Mouse (Mus musculus): ENCODE measurements around the gene Ncr1. TPM values are rescaled to one million over a fixed set of nuclear protein-coding genes. Genes with fewer than 3 reads are reported as not detected.
"Not testable (repeated sequence)": the region's sequence is repeated elsewhere in the genome, so short reads cannot be mapped to it uniquely, and the experiment has no call there.

Gene Ncr1
- not detected in 2 replicates for polyA plus RNA-seq (2011; ENCODE audit: insufficient read length, low read depth, missing spikeins)

DNA sequence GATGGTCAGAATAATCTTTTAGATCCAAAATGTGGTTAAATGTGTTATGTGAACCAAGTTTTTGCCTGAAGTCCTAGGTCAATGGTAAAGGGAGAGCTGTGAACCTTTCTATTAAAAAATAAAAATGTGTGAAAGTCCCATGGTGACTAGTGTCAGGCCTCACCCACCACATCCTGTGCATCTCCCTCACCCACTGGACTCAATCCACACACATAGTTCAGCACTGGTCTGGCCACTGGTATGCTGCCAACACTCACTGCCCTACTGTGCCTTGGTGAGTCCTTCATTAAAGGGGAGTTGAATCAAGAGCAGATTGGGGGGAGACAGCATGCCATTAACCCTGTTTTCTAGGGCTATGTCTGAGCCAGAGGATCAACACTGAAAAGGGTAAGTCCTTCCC, at the start of gene Ncr1:
Gene Ncr1 (plus strand): TSS at position 216 of the 400 bp plus-strand sequence.
- Histone ChIP-seq H3K27ac (ENCODE audit: insufficient read depth, low read length) (no peak within 1 kb of the TSS), H3K4me3 (ENCODE audit: insufficient read depth, low read length) (no peak within 1 kb of the TSS)
- no peak for TF ChIP-seq POLR2A (IDR thresholded peaks at IDR 0.05; ENCODE audit: low read depth, low read length)
- TF ChIP-seq CTCF (IDR thresholded peaks at IDR 0.05; ENCODE audit: borderline replicate concordance, insufficient read depth, low read length) = no peak

DNA sequence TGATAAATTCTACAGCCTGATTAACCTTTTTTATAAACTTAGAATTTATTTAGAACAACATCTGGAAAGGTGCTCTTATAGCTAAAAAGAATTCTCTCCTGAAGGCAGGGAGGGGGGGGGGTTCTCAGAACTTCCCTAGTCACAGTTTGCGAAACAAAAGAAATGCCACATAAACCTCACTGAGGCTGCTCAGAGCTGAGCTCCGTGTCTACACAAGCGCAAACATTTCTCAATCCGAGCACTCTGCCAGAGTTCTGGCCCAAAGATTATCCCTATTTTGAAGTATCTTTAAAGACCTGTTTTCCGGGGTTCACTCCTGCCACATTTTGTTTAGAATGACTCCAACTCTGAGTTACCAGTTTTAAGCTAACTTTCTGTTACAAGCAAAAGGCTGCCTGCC, 44.9 kb upstream of the Ncr1 start:
- no peaks in the 10 kb centered on the region for H3K4me1 ChIP-seq (ENCODE audit: control insufficient read depth, insufficient read depth, low read length)
- TF ChIP-seq POLR2A (IDR thresholded peaks at IDR 0.05; ENCODE audit: low read depth, low read length) (no peak), CTCF (IDR thresholded peaks at IDR 0.05; ENCODE audit: borderline replicate concordance, insufficient read depth, low read length) (no peak)
- no peak overlapping the region for H3K27ac ChIP-seq (ENCODE audit: insufficient read depth, low read length)
- H3K4me3 ChIP-seq (ENCODE audit: insufficient read depth, low read length) = no peak overlapping the region

More for the DNA sequence above, at the start of gene Ncr1:
- H3K4me1 ChIP-seq (ENCODE audit: control insufficient read depth, insufficient read depth, low read length) = no peaks in the 10 kb centered on the region

DNA sequence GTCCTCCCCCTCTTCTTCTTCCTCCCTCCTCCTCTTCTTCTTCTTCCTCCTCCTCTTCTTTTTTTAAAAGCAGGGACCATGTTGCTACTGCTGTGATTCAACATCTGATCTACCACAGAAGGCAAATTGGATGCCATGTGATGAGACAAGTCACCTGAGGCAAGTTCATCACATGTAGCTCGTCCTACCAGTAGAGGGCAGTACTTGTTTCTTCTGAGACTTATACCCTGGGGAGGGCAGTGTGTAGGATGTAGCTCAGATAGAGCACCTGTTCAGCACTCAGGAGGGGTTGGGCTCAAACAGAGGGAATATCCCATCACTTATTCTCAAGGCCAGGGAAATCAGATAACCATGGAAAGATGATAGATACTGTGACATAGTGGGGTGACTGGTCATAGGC, 40.3 kb upstream of the Ncr1 start:
- H3K27ac ChIP-seq (ENCODE audit: insufficient read depth, low read length) = no peak overlapping the region
- TF ChIP-seq POLR2A (IDR thresholded peaks at IDR 0.05; ENCODE audit: low read depth, low read length) (no peak), CTCF (IDR thresholded peaks at IDR 0.05; ENCODE audit: borderline replicate concordance, insufficient read depth, low read length) (no peak)
- no peak overlapping the region for H3K4me3 ChIP-seq (ENCODE audit: insufficient read depth, low read length)
- no peaks in the 10 kb centered on the region for H3K4me1 ChIP-seq (ENCODE audit: control insufficient read depth, insufficient read depth, low read length)

DNA sequence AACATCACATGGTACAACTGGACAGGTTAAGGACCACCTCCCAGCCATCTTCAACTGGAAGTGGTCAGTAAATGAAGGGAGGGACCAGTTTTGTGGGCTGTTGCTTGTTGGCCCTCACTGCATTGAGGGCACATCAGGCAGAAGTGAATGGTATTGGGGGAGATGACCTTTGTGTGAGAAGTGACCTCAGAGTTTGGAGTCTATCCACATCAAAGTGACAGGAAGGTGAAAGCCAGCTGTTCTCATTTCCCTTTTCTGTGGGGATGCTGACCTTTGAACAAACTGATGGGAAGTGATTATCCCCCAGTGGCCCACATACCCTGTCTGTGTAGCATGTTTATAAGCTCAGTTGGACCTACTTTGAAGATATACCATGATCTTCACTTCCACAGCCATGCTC, 37.4 kb upstream of the Ncr1 start:
- TF ChIP-seq POLR2A (IDR thresholded peaks at IDR 0.05; ENCODE audit: low read depth, low read length) (no peak), CTCF (IDR thresholded peaks at IDR 0.05; ENCODE audit: borderline replicate concordance, insufficient read depth, low read length) (no peak)
- no peaks in the 10 kb centered on the region for H3K4me1 ChIP-seq (ENCODE audit: control insufficient read depth, insufficient read depth, low read length)
- no peak overlapping the region for H3K4me3 ChIP-seq (ENCODE audit: insufficient read depth, low read length)
- no peak overlapping the region for H3K27ac ChIP-seq (ENCODE audit: insufficient read depth, low read length)

DNA sequence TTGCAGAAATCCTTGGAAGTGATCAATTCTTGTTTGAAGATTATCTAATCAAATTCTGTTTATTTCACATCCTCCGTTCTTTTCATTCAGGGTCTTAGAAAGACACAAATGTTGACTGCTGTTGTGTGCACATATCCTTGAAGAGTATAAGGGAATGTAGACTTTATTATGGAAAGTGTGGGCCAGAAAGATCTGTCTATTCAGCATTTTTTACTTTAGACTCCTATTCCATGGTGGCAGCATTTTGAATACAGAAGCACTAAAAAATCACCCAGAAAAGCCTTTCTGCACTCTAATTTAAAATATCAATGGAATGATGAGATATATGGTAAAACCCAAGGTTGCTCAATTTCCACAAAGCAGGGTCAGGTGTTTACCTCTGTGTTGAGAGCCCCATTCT, 34.1 kb upstream of the Ncr1 start:
- Histone ChIP-seq H3K4me3 (ENCODE audit: insufficient read depth, low read length) (no peak overlapping the region), H3K4me1 (ENCODE audit: control insufficient read depth, insufficient read depth, low read length) (no peaks in the 10 kb centered on the region), H3K27ac (ENCODE audit: insufficient read depth, low read length) (no peak overlapping the region)
- TF ChIP-seq CTCF (IDR thresholded peaks at IDR 0.05; ENCODE audit: borderline replicate concordance, insufficient read depth, low read length) (no peak), POLR2A (IDR thresholded peaks at IDR 0.05; ENCODE audit: low read depth, low read length) (no peak)

DNA sequence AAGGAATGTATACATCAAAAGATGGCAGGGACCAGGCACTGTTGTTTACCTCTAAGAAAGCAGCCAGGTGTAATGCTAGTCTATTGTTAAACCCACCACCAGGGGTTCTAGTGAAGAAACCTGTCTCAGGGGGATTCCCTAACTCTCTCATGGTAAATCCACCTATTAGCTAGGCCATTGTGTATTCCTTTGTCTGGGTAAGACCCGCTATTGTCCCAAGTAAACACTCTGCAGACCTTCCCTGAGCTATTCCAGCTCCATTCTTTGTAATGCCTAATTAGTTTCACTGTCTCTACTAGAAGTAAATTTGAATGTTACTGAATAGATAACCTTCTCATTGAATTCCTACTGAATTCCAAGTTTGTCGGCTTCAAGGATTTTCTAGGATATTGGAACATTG, 24.4 kb upstream of the Ncr1 start:
- not testable (repeated sequence) for H3K4me1 ChIP-seq (ENCODE audit: control insufficient read depth, insufficient read depth, low read length); H3K4me3 ChIP-seq (ENCODE audit: insufficient read depth, low read length); H3K27ac ChIP-seq (ENCODE audit: insufficient read depth, low read length)

DNA sequence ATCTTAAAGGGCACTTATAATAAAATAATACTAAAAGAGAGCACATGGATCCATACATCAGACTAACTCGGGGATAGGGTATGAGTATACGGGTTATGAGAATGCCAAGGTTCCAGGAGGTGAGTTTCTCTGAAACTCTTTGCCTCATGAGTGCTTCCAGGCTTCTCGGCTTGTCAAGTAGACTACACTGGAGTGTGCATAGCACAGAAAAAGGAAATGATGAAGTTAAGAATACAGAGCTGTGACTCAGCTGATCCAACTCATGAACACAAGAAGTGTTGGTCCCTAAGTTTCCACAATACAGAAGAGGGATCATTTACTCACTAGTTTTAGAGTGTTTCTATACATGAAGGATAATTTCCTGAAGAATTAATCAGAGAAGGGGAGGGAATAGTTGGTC, 24.0 kb upstream of the Ncr1 start:
- H3K4me3 ChIP-seq (ENCODE audit: insufficient read depth, low read length); H3K4me1 ChIP-seq (ENCODE audit: control insufficient read depth, insufficient read depth, low read length); H3K27ac ChIP-seq (ENCODE audit: insufficient read depth, low read length): not testable (repeated sequence)

DNA sequence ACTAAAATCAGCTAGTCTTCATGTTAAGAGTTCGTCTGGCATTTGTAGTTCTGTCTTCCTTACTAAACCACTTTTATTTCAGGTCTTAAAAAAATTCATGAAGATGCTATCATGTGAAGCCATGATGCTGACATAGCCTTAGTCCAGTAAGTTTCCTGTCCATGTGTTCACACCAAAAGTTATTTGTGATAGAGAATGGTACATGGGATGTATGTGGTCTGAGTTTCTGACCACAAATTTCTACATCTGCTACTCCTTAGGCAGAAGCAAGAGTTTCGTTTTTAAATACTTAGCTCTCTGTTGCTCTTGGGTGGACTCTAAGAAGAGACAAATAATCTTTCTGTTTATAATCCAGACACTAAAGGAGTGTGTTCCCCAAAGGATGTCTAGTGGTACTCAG, 14.2 kb upstream of the Ncr1 start:
- Histone ChIP-seq H3K4me1 (ENCODE audit: control insufficient read depth, insufficient read depth, low read length) (no peaks in the 10 kb centered on the region), H3K27ac (ENCODE audit: insufficient read depth, low read length) (no peak overlapping the region), H3K4me3 (ENCODE audit: insufficient read depth, low read length) (no peak overlapping the region)
- TF ChIP-seq POLR2A (IDR thresholded peaks at IDR 0.05; ENCODE audit: low read depth, low read length) (no peak), CTCF (IDR thresholded peaks at IDR 0.05; ENCODE audit: borderline replicate concordance, insufficient read depth, low read length) (no peak)

DNA sequence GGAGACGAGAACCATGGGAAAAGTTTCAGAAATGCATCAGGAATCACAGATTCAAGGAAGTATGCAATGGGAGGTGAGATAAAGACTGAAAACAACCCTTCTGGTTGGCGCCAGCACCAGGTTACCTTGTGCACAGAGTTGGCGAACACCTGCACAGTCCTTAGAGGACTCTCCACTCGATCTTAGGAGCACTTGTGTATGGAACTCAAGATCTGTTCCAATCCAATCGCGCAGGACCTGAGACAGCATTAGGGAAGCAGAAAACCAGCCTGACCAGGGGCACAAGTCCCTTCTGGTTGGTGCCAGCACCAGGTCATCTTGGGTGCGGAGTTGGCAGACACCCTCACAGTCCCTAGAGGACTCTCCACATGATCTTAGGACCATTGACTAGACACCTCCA, 36.0 kb downstream of the Ncr1 start:
- no peak overlapping the region for H3K4me3 ChIP-seq (ENCODE audit: insufficient read depth, low read length)
- no peaks in the 10 kb centered on the region for H3K4me1 ChIP-seq (ENCODE audit: control insufficient read depth, insufficient read depth, low read length)
- H3K27ac ChIP-seq (ENCODE audit: insufficient read depth, low read length) = no peak overlapping the region
- TF ChIP-seq CTCF (IDR thresholded peaks at IDR 0.05; ENCODE audit: borderline replicate concordance, insufficient read depth, low read length) (no peak), POLR2A (IDR thresholded peaks at IDR 0.05; ENCODE audit: low read depth, low read length) (no peak)

Other genes starting within 250 kb of the Ncr1 start
- 0.94 and 1.9 TPM in 2 replicates for gene Ttyh1, start 218.3 kb upstream of the Ncr1 start, polyA plus RNA-seq (2011; ENCODE audit: insufficient read length, low read depth, missing spikeins)
- gene Leng8, start 200.7 kb upstream of the Ncr1 start, polyA plus RNA-seq (2011; ENCODE audit: insufficient read length, low read depth, missing spikeins) = 62.7 and 81.4 TPM in 2 replicates
- gene Leng9, start 187.3 kb upstream of the Ncr1 start, polyA plus RNA-seq (2011; ENCODE audit: insufficient read length, low read depth, missing spikeins) = 2.3 and 2.5 TPM in 2 replicates
- gene Cdc42ep5, start 172.9 kb upstream of the Ncr1 start, polyA plus RNA-seq (2011; ENCODE audit: insufficient read length, low read depth, missing spikeins) = 26.5 and 26.9 TPM in 2 replicates
- not detected in 2 replicates for gene Lilra5, start 100.0 kb upstream of the Ncr1 start, polyA plus RNA-seq (2011; ENCODE audit: insufficient read length, low read depth, missing spikeins)
- not detected in 2 replicates for gene Gp6, start 60.0 kb downstream of the Ncr1 start, polyA plus RNA-seq (2011; ENCODE audit: insufficient read length, low read depth, missing spikeins)
- 14.7 and 16.8 TPM in 2 replicates for gene Rdh13, start 107.9 kb downstream of the Ncr1 start, polyA plus RNA-seq (2011; ENCODE audit: insufficient read length, low read depth, missing spikeins)
- 2.1 and 2.9 TPM in 2 replicates for gene Eps8l1, start 123.0 kb downstream of the Ncr1 start, polyA plus RNA-seq (2011; ENCODE audit: insufficient read length, low read depth, missing spikeins)
- gene Ppp1r12c, start 164.0 kb downstream of the Ncr1 start, polyA plus RNA-seq (2011; ENCODE audit: insufficient read length, low read depth, missing spikeins) = 72.2 and 79.4 TPM in 2 replicates
- gene Tnnt1, start 178.7 kb downstream of the Ncr1 start, polyA plus RNA-seq (2011; ENCODE audit: insufficient read length, low read depth, missing spikeins) = 1.4 and 1.7 TPM in 2 replicates
- 1.2 and 4.0 TPM in 2 replicates for gene Tnni3, start 186.5 kb downstream of the Ncr1 start, polyA plus RNA-seq (2011; ENCODE audit: insufficient read length, low read depth, missing spikeins)
- 2.2 and 3.2 TPM in 2 replicates for gene Dnaaf3, start 194.7 kb downstream of the Ncr1 start, polyA plus RNA-seq (2011; ENCODE audit: insufficient read length, low read depth, missing spikeins)
- gene Syt5, start 209.8 kb downstream of the Ncr1 start, polyA plus RNA-seq (2011; ENCODE audit: insufficient read length, low read depth, missing spikeins) = 1.7 and 2.3 TPM in 2 replicates

All from embryonic fibroblast, embryonic 13.5 days (primary cell).